Comparison of ENCODE assay signal across 23 mouse cellular contexts in the genomic region with DNA sequence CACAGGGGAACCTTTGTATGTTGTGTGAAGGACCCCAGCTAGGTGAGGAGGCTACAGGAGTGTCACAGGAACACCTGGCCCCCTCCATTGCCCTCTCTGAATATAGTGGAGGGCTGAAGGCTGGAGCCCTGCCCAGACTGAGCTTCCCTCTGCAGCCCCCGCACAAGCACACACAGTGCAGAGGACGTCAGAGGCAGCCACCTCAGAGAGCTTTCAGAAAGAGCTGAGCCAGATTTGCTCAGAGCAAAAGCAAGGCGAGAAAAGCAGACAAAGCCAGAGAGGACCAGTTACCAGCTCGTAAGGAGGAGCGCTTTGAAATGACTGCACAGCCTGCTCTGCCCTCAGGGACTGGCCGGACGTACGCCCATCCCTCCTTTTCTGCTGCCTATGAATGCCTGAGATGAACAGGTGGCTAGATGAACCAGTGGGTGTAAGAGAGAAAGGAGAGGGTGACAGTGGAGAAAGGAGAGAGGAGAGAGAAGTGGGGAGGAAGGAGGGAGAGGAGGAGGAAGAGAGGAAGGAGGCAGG. TPM values are rescaled to one million over a fixed set of nuclear protein-coding genes. Genes with fewer than 3 reads are reported as not detected.
DNase-seq lines count a peak whose midpoint lies in the region; ATAC-seq lines count a peak whose summit lies in the region.
"Had no signal": no experiment of that assay in that cellular context is flagged by ENCODE, and none has a peak within 500 bp of the region (broad histone marks: within the 10 kb centered on the region; RNA-seq: fewer than 3 reads in every experiment).

No protein-coding gene starts in this region.

- H3K4me1 ChIP-seq in forebrain, embryonic 13.5 days, result peaks cover 18% of the 10 kb centered on the region

- H3K9ac ChIP-seq in forebrain, embryonic 13.5 days, result no peak overlapping the region
- H3K9ac ChIP-seq: lung, embryonic 14.5 days; neural tube, embryonic 15.5 days had no signal

- no peak overlapping the region for H3K4me2 ChIP-seq in forebrain, embryonic 13.5 days
- H3K4me2 ChIP-seq: liver, embryonic 11.5 days; lung, embryonic 14.5 days; neural tube, embryonic 15.5 days had no signal

- H3K36me3 ChIP-seq in forebrain, embryonic 13.5 days (ENCODE audit: poor library complexity, severe bottlenecking), result no peaks in the 10 kb centered on the region
- H3K36me3 ChIP-seq: neural tube, embryonic 15.5 days had no signal

- H3K27ac ChIP-seq in forebrain, embryonic 13.5 days, result no peak overlapping the region
- H3K27ac ChIP-seq: neural tube, embryonic 15.5 days had no signal

- no peaks in the 10 kb centered on the region; the same call in 1 of the 2 replicates for H3K9me3 ChIP-seq in forebrain, embryonic 13.5 days (replicated peaks)
- H3K9me3 ChIP-seq: neural tube, embryonic 15.5 days had no signal

- DNase-seq in frontal cortex, adult 2 months (ENCODE audit: extremely low spot score in 1 of 2, low spot score in 1 of 2), result peak; percentile 18 to 72
- DNase-seq in frontal cortex, postnatal 10 days (ENCODE audit: low spot score in 2 of 2), result no peak
- peak; percentile 50 for DNase-seq in layer of hippocampus, adult 9-11 months
- no peak for DNase-seq in layer of hippocampus, postnatal 10 days (ENCODE audit: low spot score in 2 of 2)
- peak; percentile 78 for DNase-seq in right cerebral cortex, adult 18-20 months
- no peak for DNase-seq in right cerebral cortex, postnatal 4 days
- peak; percentile 59 for DNase-seq in telencephalon, adult 2 months (ENCODE audit: low read depth, low spot score)
- DNase-seq: adrenal gland, adult 2 months; cerebellum, adult 2 months; gastrocnemius, postnatal 36 days; kidney, adult 11 months; kidney, postnatal 4 days; lung, embryonic 14.5 days; retina, postnatal 1 day had no signal

- 46% methylated on average over 8 of the region's 8 CpGs for WGBS in forebrain, embryonic 13.5 days

- peaks cover 46% of the 10 kb centered on the region for H3K27me3 ChIP-seq in forebrain, embryonic 13.5 days

- H3K4me3 ChIP-seq in forebrain, embryonic 13.5 days, result no peak overlapping the region
- H3K4me3 ChIP-seq: neural tube, embryonic 15.5 days had no signal

- no peak for ATAC-seq in forebrain, embryonic 13.5 days
- ATAC-seq: forebrain, embryonic 14.5 days had no signal

RNA-seq across cellular contexts. Expression of a gene that starts 2.0 kb away (rescaled TPM):
- 0.19 and 0.32 TPM in 2 replicates for polyA plus RNA-seq in frontal cortex, adult 2 months (2012; rRNA removed)
- under 1 TPM; 0.57 to 0.60 TPM for total RNA-seq in layer of hippocampus, postnatal 10 days (2021)
- 0.21 and 0.29 TPM in 2 replicates for polyA plus RNA-seq in forebrain, embryonic 13.5 days (2015; fragmentation: Nextera tagmentation; extraction: Ambion mirVana)
- total RNA-seq: megakaryocyte, adult 5-6 weeks; monocyte, adult 5-6 weeks had no signal
- polyA plus RNA-seq: liver, embryonic 11.5 days had no signal

RNA-seq across cellular contexts. Expression of a gene that starts 41.8 kb away (rescaled TPM):
- not detected in 2 replicates for polyA plus RNA-seq in frontal cortex, adult 2 months (2012; rRNA removed)
- total RNA-seq in layer of hippocampus, postnatal 10 days (2021), result not detected
- polyA plus RNA-seq in forebrain, embryonic 13.5 days (2015; fragmentation: Nextera tagmentation; extraction: Ambion mirVana), result not detected in 2 replicates
- total RNA-seq: adrenal gland, adult 2 months; left cerebral cortex, adult 8-10 months; megakaryocyte, adult 5-6 weeks; monocyte, adult 5-6 weeks had no signal
- polyA plus RNA-seq: cerebellum, adult 2 months; forebrain, embryonic 14.5 days; heart, embryonic 14.5 days; hindbrain, embryonic 11.5 days; lung, embryonic 14.5 days; neural tube, embryonic 15.5 days had no signal

Comparison
In these comparisons a context has a peak if more than half of its experiments do, and no peak if none do; other contexts are left out.
1. DNase-seq: peak in frontal cortex, adult 2 months (2 of 2), layer of hippocampus, adult 9-11 months (single experiment), right cerebral cortex, adult 18-20 months (single experiment) and telencephalon, adult 2 months (single experiment); none in frontal cortex, postnatal 10 days (0 of 2), layer of hippocampus, postnatal 10 days (0 of 2) and right cerebral cortex, postnatal 4 days (single experiment).